Mouse (Mus musculus) layer of hippocampus, postnatal 25 days (tissue): ENCODE measurements around the gene Gm9745. TPM values are rescaled to one million over a fixed set of nuclear protein-coding genes. Genes with fewer than 3 reads are reported as not detected.
"Not testable (repeated sequence)": the region's sequence is repeated elsewhere in the genome, so short reads cannot be mapped to it uniquely, and the experiment has no call there.

Source experiments
- DNase-seq, 2 experiments: peaks; one replicate each; pipeline ENCODE4 v3.0.0; 2022; ENCODE audit warnings: mixed read lengths in 2 of 2, low spot score in 1 of 2; ENCODE audit errors: extremely low spot score in 1 of 2
- microRNA-seq, 2 experiments: library from miRNA; unstranded; fragments of <30 nt; microRNA quantifications; one replicate each; pipeline ENCODE4 v1.2.0; 2021
- total RNA-seq, 2 experiments: library from RNA; stranded (reverse); gene quantifications; 2 replicates each; pipeline ENCODE4 v1.2.3; 2021

The Gm9745 gene
- total RNA-seq, 2 experiments from 2014 or later: not detected

DNA sequence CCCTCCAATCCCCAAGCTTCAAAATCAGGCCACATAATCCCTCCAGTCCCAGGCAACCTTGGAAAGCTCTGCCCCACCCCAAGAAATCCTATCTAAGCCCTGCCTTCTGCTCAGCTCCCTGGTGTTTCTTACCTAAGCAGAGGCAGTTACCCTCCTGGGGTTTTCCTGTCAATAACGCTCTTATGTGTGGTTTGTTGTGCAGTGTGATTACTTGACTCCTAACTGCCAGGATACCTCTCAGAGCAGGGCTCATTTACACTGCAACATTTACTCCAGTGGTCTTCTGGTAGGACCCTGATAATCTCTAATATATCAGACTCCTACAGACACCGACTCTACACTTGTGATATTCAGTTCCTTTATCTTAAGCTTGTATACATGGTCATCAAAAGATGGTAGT is 14.5 kb downstream of the Gm9745 start:
- no peak for DNase-seq

DNA sequence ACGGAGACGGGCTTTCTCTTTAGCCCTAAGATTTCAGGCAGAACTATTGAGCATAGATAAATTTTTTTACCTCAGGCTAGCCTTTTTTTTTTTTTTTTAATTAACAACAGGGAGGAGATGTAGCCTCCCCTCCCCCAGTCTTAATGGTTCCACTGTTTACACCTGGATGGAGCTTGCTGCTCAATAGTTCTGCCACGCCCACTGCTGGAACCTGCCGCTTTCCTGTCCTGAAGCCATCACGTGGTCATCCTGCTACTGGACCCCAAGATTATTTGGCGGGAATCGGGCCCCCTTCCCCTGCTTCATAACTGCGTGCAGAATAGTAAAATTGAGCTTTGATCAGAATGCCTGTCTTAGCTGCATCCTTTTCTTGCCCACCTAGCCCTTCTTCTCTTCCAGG is 34.1 kb downstream of the Gm9745 start:
- DNase-seq: not testable (repeated sequence)

DNA sequence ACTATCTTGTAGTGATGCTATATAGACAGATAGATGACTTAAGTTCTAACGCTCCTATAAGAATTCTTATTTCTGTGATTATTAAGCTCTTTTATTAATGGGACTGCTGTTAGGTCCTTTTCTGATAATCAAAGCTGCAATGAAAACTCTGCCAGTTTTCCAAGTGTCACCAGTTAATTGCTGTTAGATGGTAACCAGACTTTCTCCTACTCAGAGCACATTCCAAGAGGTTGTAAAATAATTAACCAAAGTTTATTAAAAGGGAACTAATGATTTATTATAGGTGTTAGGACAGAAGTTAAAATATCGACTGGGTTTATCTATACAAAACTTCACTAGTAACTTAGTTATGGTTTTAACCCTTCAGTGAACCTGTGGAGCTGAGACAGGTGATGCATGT is 42.0 kb downstream of the Gm9745 start:
- not testable (repeated sequence) for DNase-seq

Small RNAs within 50 kb of the gene (microRNA-seq; reads per million reads assigned to microRNA genes)
- gene Gm22750: 0 reads per million in 2 experiments

Other genes starting within 250 kb of the Gm9745 start
- gene Wdr37, start 76.3 kb downstream of the Gm9745 start, total RNA-seq: 10 to 100 TPM; 84.9 to 89.5 TPM
- gene Idi1, start 62.7 kb downstream of the Gm9745 start, total RNA-seq: 10 to 100 TPM; 37.4 to 43.1 TPM
- not detected for gene Idi2, start 4.6 kb upstream of the Gm9745 start, total RNA-seq
- gene Gtpbp4, start 47.9 kb upstream of the Gm9745 start, total RNA-seq: 10 to 100 TPM; 39.1 to 39.3 TPM
- gene Larp4b, start 145.7 kb upstream of the Gm9745 start, total RNA-seq: 10 to 100 TPM; 73.2 to 76.8 TPM